Mouse (Mus musculus) E14TG2a.4 (cell line): ENCODE data around the gene Mef2c.

Source experiments
- H3K27me3 ChIP-seq: 2 replicates; pipeline ENCODE4 v1.6.1; 2014; ENCODE audit warnings: low read length, control low read depth; ENCODE audit not compliant: insufficient read depth
- H3K36me3 ChIP-seq: 2 replicates; pipeline ENCODE4 v1.6.1; 2014; ENCODE audit warnings: low read length, control low read depth; ENCODE audit not compliant: insufficient read depth
- H3K4me1 ChIP-seq: replicated peaks from 2 replicates; pipeline ENCODE4 v1.6.1; 2014; ENCODE audit warnings: low read depth, low read length, control low read depth
- H3K4me3 ChIP-seq: replicated peaks from 2 replicates; pipeline ENCODE4 v1.5.1; 2014; ENCODE audit warnings: mild to moderate bottlenecking, low read length
- H3K9me3 ChIP-seq: 2 replicates; pipeline ENCODE4 v1.6.1; 2014; ENCODE audit warnings: low read length, control low read depth
- CTCF ChIP-seq: conservative IDR thresholded peaks from 2 replicates; pipeline ENCODE4 v1.5.1; 2014; ENCODE audit warnings: low read length
- NANOG ChIP-seq: IDR thresholded peaks from 2 replicates; pipeline ENCODE4 v1.6.1; 2014; ENCODE audit warnings: borderline replicate concordance, low read length, mixed read lengths
- POU5F1 ChIP-seq: IDR thresholded peaks from 2 replicates; pipeline ENCODE4 v1.6.1; 2014; ENCODE audit warnings: low read length, borderline replicate concordance

The Mef2c gene

DNA sequence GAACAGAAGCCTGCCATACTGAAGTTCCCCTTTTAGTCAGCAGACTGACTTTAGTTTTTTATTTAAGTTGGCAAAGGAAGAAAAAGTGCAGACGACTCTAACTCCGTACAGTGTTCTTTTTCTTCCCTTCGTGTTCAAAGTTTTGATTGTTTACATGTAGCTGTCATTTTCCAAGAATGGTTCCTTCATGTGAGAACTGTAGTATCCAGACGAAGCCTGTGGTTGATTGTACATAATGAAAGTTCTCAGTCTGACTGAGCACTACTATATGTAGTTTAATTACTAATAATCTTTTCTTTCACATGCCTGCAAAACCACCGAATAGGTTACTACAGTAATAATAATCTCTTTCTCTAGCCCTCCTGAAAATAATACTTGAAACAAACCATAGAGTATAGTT, 68.6 kb downstream of the Mef2c start:
- H3K36me3 ChIP-seq = no peaks in the 10 kb centered on the region
- peaks cover 13% of the 10 kb centered on the region for H3K4me1 ChIP-seq
- no peak overlapping the region for H3K4me3 ChIP-seq
- H3K9me3 ChIP-seq = no peaks in the 10 kb centered on the region
- no peaks in the 10 kb centered on the region for H3K27me3 ChIP-seq
- TF ChIP-seq CTCF (no peak), POU5F1 (no peak), NANOG (no peak)

DNA sequence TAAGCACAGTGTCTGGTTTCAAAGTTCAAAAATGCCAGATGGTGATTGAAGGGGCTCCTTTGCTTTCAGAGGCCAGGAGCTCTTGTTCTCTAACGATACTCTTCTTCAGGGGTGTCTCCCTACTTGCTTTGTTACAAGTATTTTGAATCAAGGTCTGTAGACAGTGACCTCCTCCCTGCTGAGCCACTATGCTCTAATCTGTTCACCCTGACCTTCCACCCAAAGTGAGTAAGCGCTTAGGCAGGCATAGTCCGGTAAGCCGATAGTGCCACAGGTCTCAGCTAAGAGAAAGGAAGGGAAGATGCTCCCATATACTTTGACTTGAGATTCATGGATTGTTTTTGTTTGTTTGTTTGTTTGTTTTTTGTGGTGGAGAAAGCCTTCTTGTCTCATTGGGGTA, 69.5 kb downstream of the Mef2c start:
- Histone ChIP-seq H3K27me3 (no peaks in the 10 kb centered on the region), H3K9me3 (no peaks in the 10 kb centered on the region), H3K4me3 (no peak overlapping the region), H3K36me3 (no peaks in the 10 kb centered on the region), H3K4me1 (peaks cover 13% of the 10 kb centered on the region)
- TF ChIP-seq CTCF = no peak
- no peak; the same call in 1 of the 2 replicates for TF ChIP-seq NANOG
- TF ChIP-seq POU5F1 = no peak

DNA sequence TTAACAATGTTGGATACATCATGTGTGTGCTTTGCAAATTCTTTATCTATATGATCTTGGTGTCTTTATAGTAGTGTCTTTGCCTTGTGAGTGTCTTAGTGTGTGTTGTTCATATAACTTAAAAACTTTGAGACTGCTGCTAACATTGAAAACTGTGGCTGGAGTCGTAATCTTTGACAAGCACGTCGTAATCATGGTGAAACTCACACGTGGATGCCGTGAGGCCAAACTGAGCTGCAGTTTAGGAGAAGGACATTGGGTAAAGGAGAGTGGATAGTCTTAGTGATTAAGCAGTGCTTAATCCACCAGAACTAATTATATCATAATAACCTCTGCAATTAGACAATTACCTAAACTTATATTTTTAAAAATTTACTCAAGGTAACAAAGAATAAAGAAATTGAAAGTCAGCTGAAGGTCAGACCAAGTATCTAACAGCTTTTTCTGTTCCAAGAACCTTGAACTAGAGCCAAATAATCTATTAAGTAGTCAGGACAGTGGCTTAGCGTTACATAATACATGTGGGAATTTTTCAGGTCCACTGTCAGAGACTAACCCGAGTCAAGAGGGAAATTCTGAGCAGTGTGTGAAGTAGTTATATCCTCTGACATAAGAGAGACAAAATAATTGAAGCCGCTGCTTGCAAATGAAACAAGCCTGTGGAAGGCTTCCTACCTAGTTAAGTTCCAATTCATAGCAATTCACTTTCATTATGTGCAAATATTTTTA, 70.2 kb downstream of the Mef2c start:
- Histone ChIP-seq H3K27me3 (no peaks in the 10 kb centered on the region), H3K4me3 (no peak overlapping the region), H3K36me3 (no peaks in the 10 kb centered on the region), H3K9me3 (no peaks in the 10 kb centered on the region), H3K4me1 (peaks cover 13% of the 10 kb centered on the region)
- TF ChIP-seq NANOG = no peak
- TF ChIP-seq POU5F1 = no peak
- no peak for TF ChIP-seq CTCF

DNA sequence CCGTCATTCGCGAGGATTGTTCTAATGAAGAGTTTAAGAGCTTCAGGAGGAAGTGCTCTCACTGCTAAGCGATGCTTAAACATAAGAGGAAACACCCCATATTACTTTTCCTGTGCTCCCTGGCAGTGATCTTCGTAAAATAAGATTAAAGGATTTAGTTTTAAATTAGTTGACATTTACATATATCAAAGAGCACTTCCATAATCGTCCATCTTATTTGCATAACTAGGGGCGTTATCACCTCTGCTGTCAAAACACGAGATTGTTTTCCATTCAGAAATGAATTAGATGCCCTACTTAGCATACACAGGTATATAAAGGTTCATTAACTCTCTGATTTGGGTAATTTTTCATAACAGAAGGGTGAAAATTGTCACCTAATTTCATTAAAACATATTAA, 71.0 kb downstream of the Mef2c start:
- Histone ChIP-seq H3K4me3 (no peak overlapping the region), H3K9me3 (no peaks in the 10 kb centered on the region), H3K4me1 (peaks cover 13% of the 10 kb centered on the region), H3K36me3 (no peaks in the 10 kb centered on the region), H3K27me3 (no peaks in the 10 kb centered on the region)
- TF ChIP-seq NANOG = no peak
- no peak for TF ChIP-seq POU5F1
- no peak for TF ChIP-seq CTCF

DNA sequence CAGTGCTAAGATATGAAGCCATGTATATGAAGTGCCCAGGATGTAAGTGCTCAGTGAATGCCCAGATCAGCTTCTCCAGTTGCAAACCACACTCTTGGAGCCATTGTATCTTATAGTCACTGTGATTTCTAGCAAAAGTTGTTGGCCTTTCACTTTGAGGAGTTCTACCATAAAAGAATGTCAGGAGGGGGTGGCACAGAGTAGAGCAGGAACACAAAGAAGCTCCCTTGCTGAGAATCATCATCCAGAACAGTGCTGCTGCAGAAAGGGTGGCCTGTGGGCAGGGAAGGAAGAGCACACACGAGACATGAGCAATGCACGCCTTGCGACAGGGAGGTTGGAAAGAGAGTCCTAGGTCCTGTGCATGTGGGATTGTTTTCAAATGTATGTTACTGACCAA, 75.6 kb downstream of the Mef2c start:
- no peaks in the 10 kb centered on the region for H3K9me3 ChIP-seq
- TF ChIP-seq CTCF (no peak), NANOG (no peak)
- H3K36me3 ChIP-seq = no peaks in the 10 kb centered on the region
- H3K27me3 ChIP-seq = no peaks in the 10 kb centered on the region
- H3K4me3 ChIP-seq = no peak overlapping the region
- H3K4me1 ChIP-seq = no peaks in the 10 kb centered on the region

DNA sequence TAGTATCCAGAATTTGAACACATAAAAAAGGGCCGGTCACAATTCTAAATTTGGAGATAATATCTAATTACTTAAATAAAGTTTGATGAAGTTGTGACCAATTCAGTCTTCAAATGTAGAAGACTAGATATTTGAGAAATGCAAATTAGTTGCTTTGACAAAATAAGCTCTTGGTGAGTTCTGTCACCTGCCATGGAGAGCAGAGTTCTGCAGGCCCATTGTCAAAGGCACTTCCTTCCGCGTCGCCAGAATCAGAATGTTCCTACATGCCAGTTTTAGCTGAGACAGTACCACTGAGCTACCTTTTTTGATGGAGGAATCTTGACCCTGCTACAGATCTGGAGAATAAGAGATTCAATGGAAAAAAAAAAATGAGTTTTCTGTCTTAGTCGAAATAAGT, 77.0 kb downstream of the Mef2c start:
- TF ChIP-seq NANOG (no peak), CTCF (no peak), POU5F1 (no peak)
- no peak overlapping the region for H3K4me3 ChIP-seq
- H3K36me3 ChIP-seq = no peaks in the 10 kb centered on the region
- no peaks in the 10 kb centered on the region for H3K27me3 ChIP-seq
- H3K9me3 ChIP-seq = no peaks in the 10 kb centered on the region
- no peaks in the 10 kb centered on the region for H3K4me1 ChIP-seq

DNA sequence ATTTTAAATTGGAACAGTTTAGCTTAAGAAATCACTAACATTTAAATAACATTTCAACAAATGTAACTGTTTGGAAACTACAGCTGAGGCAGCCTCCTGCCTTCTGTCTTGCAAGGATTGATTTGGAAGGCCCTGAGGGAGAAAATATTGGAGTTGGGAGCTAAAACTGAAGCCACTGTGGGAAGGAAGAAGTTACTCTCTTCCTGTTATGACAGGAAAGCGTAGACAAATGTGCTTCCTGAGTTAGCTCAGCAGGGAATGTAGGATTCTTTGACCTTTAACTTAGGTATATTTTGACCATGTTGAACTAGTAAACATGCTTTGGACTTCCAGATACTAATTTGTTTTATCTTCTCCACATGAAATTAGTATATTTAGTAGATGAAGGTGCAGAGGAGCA, 78.7 kb downstream of the Mef2c start:
- Histone ChIP-seq H3K9me3 (no peaks in the 10 kb centered on the region), H3K36me3 (no peaks in the 10 kb centered on the region), H3K27me3 (no peaks in the 10 kb centered on the region), H3K4me3 (no peak overlapping the region), H3K4me1 (no peaks in the 10 kb centered on the region)
- TF ChIP-seq CTCF (no peak), POU5F1 (no peak), NANOG (no peak)

DNA sequence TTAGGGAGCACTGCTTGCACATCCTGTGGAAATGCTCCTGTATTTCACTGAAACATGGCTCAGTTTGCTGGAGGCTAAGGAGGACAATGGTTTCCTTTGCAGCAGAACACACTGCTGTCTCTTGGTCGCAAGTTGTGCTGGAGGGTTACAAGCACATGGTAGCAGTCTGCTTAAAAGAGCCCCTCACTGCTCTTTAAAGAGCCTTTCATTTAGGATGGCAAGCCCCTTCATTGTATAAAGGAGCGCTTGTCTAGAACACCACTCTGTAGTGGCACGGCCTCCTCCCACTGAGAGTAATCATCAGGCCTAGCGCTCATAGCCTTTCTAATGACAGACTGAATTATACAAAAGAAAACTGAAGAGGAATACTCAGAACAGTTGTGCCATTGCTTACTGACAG, 80.0 kb downstream of the Mef2c start:
- Histone ChIP-seq H3K9me3 (no peaks in the 10 kb centered on the region), H3K4me1 (no peaks in the 10 kb centered on the region), H3K27me3 (no peaks in the 10 kb centered on the region), H3K36me3 (no peaks in the 10 kb centered on the region), H3K4me3 (no peak overlapping the region)
- no peak for TF ChIP-seq POU5F1
- TF ChIP-seq NANOG = no peak
- no peak for TF ChIP-seq CTCF

DNA sequence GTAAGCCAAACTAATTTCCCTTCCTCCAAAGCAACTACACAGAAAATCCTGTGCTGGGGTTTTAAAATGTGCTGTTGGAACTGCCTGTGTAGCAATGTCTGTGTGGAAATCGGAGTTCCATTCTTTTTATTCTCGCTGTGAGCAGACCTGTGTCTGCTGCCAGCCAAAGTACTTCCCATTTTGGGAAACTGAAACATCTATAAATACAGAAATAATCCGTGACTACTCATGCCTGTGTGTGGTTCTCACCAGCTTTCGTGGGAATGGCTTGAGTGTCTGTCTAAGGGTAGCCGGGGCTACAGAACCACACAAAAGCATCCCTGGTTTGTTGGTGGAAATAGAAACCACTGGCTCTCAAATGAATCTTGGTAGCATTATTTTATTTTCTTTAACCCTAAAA, 81.5 kb downstream of the Mef2c start:
- Histone ChIP-seq H3K36me3 (no peaks in the 10 kb centered on the region), H3K4me1 (no peaks in the 10 kb centered on the region), H3K27me3 (no peaks in the 10 kb centered on the region), H3K4me3 (no peak overlapping the region), H3K9me3 (no peaks in the 10 kb centered on the region)
- TF ChIP-seq CTCF = no peak
- TF ChIP-seq POU5F1 = no peak
- TF ChIP-seq NANOG = no peak
